Mouse (Mus musculus): ENCODE measurements around the gene Ubtd2.
"Not testable (repeated sequence)": the region's sequence is repeated elsewhere in the genome, so short reads cannot be mapped to it uniquely, and the experiment has no call there.

Gene Ubtd2

GRCm38 (mm10) chr11:32495283-32495682 is 40.1 kb downstream of the Ubtd2 start:
- Histone ChIP-seq H3K4me3 (replicated peaks; ENCODE audit: low read length) (no peak overlapping the region), H3K27me3 (ENCODE audit: insufficient read depth, low read length) (no peaks in the 10 kb centered on the region), H3K4me1 (replicated peaks; ENCODE audit: low read depth, low read length) (0 out of 2 replicates have a peak, but pooled peaks cover 4% of the 10 kb centered on the region), H3K9me3 (ENCODE audit: low read length) (no peaks in the 10 kb centered on the region), H3K36me3 (ENCODE audit: insufficient read depth, low read length) (no peaks in the 10 kb centered on the region)
- TF ChIP-seq POU5F1 (IDR thresholded peaks at IDR 0.05; ENCODE audit: borderline replicate concordance, low read length) = no peak
- TF ChIP-seq CTCF (conservative IDR thresholded peaks at IDR 0.05; ENCODE audit: low read length) = no peak
- no peak for TF ChIP-seq NANOG (IDR thresholded peaks at IDR 0.05; ENCODE audit: borderline replicate concordance, low read length)

- Histone ChIP-seq H3K4me3 (replicated peaks; ENCODE audit: low read length) (no peak overlapping the region), H3K36me3 (ENCODE audit: insufficient read depth, low read length) (0 out of 2 replicates have a peak, but pooled peaks cover 4% of the 10 kb centered on the region), H3K9me3 (ENCODE audit: low read length) (no peaks in the 10 kb centered on the region), H3K4me1 (replicated peaks; ENCODE audit: low read depth, low read length) (0 out of 2 replicates have a peak, but pooled peaks cover 4% of the 10 kb centered on the region), H3K27me3 (ENCODE audit: insufficient read depth, low read length) (no peaks in the 10 kb centered on the region)
- no peak for TF ChIP-seq CTCF (conservative IDR thresholded peaks at IDR 0.05; ENCODE audit: low read length)
- TF ChIP-seq POU5F1 (IDR thresholded peaks at IDR 0.05; ENCODE audit: borderline replicate concordance, low read length) = no peak
- no peak for TF ChIP-seq NANOG (IDR thresholded peaks at IDR 0.05; ENCODE audit: borderline replicate concordance, low read length)
These were observed 43.8 kb downstream of the Ubtd2 start for GRCm38 (mm10) chr11:32498757-32499535.

- no peak overlapping the region for H3K4me3 ChIP-seq (replicated peaks; ENCODE audit: low read length)
- no peaks in the 10 kb centered on the region for H3K9me3 ChIP-seq (ENCODE audit: low read length)
- 0 out of 2 replicates have a peak, but pooled peaks cover 4% of the 10 kb centered on the region for H3K4me1 ChIP-seq (replicated peaks; ENCODE audit: low read depth, low read length)
- no peaks in the 10 kb centered on the region for H3K27me3 ChIP-seq (ENCODE audit: insufficient read depth, low read length)
- H3K36me3 ChIP-seq (ENCODE audit: insufficient read depth, low read length) = 0 out of 2 replicates have a peak, but pooled peaks cover 4% of the 10 kb centered on the region
- no peak for TF ChIP-seq NANOG (IDR thresholded peaks at IDR 0.05; ENCODE audit: borderline replicate concordance, low read length)
- no peak for TF ChIP-seq POU5F1 (IDR thresholded peaks at IDR 0.05; ENCODE audit: borderline replicate concordance, low read length)
- no peak for TF ChIP-seq CTCF (conservative IDR thresholded peaks at IDR 0.05; ENCODE audit: low read length)
These were observed 44.8 kb downstream of the Ubtd2 start for GRCm38 (mm10) chr11:32499931-32500330.

DNA sequence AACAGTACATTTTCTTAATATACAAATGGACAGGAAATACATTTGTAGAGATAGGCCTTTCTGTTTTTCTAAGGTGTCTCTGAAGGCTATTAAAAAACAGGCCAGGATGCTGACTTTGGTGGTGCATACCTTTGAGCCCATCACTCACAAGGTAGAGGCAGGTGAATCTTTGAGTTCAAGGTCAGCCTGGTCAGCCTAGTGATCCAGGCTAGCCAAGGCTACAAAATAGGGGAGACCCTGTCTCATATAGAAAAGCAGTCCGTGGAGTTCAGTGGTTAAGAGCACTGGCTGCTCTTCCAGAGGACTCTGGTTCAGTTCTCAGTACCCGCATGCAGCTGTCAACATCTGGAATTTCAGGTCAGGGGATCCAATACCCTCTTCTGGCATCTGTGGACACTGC is 48.5 kb downstream of the Ubtd2 start:
- no peak for TF ChIP-seq POU5F1 (IDR thresholded peaks at IDR 0.05; ENCODE audit: borderline replicate concordance, low read length)
- TF ChIP-seq CTCF (conservative IDR thresholded peaks at IDR 0.05; ENCODE audit: low read length) = no peak
- no peak for TF ChIP-seq NANOG (IDR thresholded peaks at IDR 0.05; ENCODE audit: borderline replicate concordance, low read length)
- no peak overlapping the region for H3K4me3 ChIP-seq (replicated peaks; ENCODE audit: low read length)
- H3K9me3 ChIP-seq (ENCODE audit: low read length) = no peaks in the 10 kb centered on the region
- no peaks in the 10 kb centered on the region for H3K27me3 ChIP-seq (ENCODE audit: insufficient read depth, low read length)
- 0 out of 2 replicates have a peak, but pooled peaks cover 4% of the 10 kb centered on the region for H3K36me3 ChIP-seq (ENCODE audit: insufficient read depth, low read length)
- no peaks in the 10 kb centered on the region for H3K4me1 ChIP-seq (replicated peaks; ENCODE audit: low read depth, low read length)

DNA sequence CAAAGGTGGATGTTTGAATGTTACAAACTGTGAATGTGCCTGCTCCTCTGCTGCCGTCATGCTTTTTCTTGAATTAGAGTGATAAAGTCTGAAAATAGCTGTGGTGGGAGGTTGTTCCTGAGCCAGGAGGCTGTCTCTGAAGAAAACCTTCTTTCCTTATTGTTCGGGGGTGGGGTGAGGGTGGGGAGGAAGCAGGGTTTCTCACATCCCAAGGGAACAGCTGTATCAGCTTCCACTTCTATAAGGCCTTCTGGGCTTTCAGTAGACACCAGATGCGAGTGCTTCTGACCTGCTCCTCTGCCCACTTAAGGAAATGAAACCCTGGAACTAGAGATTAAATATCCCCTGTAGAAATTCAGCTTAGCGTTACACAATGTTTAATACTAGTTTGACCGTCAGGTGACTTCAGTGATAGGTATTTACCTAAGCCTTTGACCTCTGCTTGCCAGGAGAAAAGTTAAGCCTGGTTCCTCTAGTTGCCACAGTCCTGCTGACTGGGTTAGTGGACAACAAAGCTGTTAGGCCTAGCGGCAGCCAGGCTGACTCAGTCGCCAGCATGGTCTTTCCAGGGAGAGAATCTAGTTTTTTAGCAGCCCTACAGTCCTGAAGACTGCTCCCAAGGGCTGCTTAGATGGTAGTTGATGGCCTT is 50.0 kb downstream of the Ubtd2 start:
- no peaks in the 10 kb centered on the region for H3K4me1 ChIP-seq (replicated peaks; ENCODE audit: low read depth, low read length)
- no peak overlapping the region for H3K4me3 ChIP-seq (replicated peaks; ENCODE audit: low read length)
- 0 out of 2 replicates have a peak, but pooled peaks cover 4% of the 10 kb centered on the region for H3K36me3 ChIP-seq (ENCODE audit: insufficient read depth, low read length)
- no peaks in the 10 kb centered on the region for H3K9me3 ChIP-seq (ENCODE audit: low read length)
- H3K27me3 ChIP-seq (ENCODE audit: insufficient read depth, low read length) = no peaks in the 10 kb centered on the region
- TF ChIP-seq NANOG (IDR thresholded peaks at IDR 0.05; ENCODE audit: borderline replicate concordance, low read length) (no peak), CTCF (conservative IDR thresholded peaks at IDR 0.05; ENCODE audit: low read length) (no peak), POU5F1 (IDR thresholded peaks at IDR 0.05; ENCODE audit: borderline replicate concordance, low read length) (no peak)

- Histone ChIP-seq H3K27me3 (ENCODE audit: insufficient read depth, low read length) (no peaks in the 10 kb centered on the region), H3K4me1 (replicated peaks; ENCODE audit: low read depth, low read length) (peaks cover 3% of the 10 kb centered on the region; the same call in 1 of the 2 replicates), H3K36me3 (ENCODE audit: insufficient read depth, low read length) (no peaks in the 10 kb centered on the region), H3K4me3 (replicated peaks; ENCODE audit: low read length) (no peak overlapping the region), H3K9me3 (ENCODE audit: low read length) (no peaks in the 10 kb centered on the region)
- TF ChIP-seq NANOG (IDR thresholded peaks at IDR 0.05; ENCODE audit: borderline replicate concordance, low read length) (no peak), POU5F1 (IDR thresholded peaks at IDR 0.05; ENCODE audit: borderline replicate concordance, low read length) (no peak), CTCF (conservative IDR thresholded peaks at IDR 0.05; ENCODE audit: low read length) (no peak)
These were observed 55.8 kb downstream of the Ubtd2 start for GRCm38 (mm10) chr11:32510930-32511329.

- Histone ChIP-seq H3K4me1 (replicated peaks; ENCODE audit: low read depth, low read length) (peaks cover 14% of the 10 kb centered on the region; the same call in 1 of the 2 replicates), H3K36me3 (ENCODE audit: insufficient read depth, low read length) (peaks cover 14% of the 10 kb centered on the region; the same call in 1 of the 2 replicates)
- not testable (repeated sequence) for H3K4me3 ChIP-seq (replicated peaks; ENCODE audit: low read length); H3K9me3 ChIP-seq (ENCODE audit: low read length); H3K27me3 ChIP-seq (ENCODE audit: insufficient read depth, low read length)
These were observed 59.7 kb downstream of the Ubtd2 start for GRCm38 (mm10) chr11:32514853-32515252.

GRCm38 (mm10) chr11:32516091-32516490 is 60.9 kb downstream of the Ubtd2 start:
- no peaks in the 10 kb centered on the region for H3K9me3 ChIP-seq (ENCODE audit: low read length)
- peaks cover 14% of the 10 kb centered on the region; the same call in 1 of the 2 replicates for H3K36me3 ChIP-seq (ENCODE audit: insufficient read depth, low read length)
- no peaks in the 10 kb centered on the region for H3K27me3 ChIP-seq (ENCODE audit: insufficient read depth, low read length)
- H3K4me1 ChIP-seq (replicated peaks; ENCODE audit: low read depth, low read length) = peaks cover 14% of the 10 kb centered on the region; the same call in 1 of the 2 replicates
- no peak overlapping the region for H3K4me3 ChIP-seq (replicated peaks; ENCODE audit: low read length)
- TF ChIP-seq POU5F1 (IDR thresholded peaks at IDR 0.05; ENCODE audit: borderline replicate concordance, low read length) (no peak), CTCF (conservative IDR thresholded peaks at IDR 0.05; ENCODE audit: low read length) (no peak), NANOG (IDR thresholded peaks at IDR 0.05; ENCODE audit: borderline replicate concordance, low read length) (no peak)
